8 mouse cellular contexts compared by ENCODE assay signal in genomic region chr13:46883381-46883780, GRCm38 (mm10). TPM values are rescaled to one million over a fixed set of nuclear protein-coding genes. Genes with fewer than 3 reads are reported as not detected.
DNase-seq lines count a peak whose midpoint lies in the region; ATAC-seq and TF ChIP-seq lines count a peak whose summit lies in the region.

No protein-coding gene starts in this region.

- intact Hi-C loops in left cerebral cortex, postnatal 10 days (cut with DNase I) = no loop called here

- peak; percentile 74 for ATAC-seq in heart, embryonic 15.5 days (replicated peaks; ENCODE audit: insufficient number of reproducible peaks, insufficient read depth, low FRiP score, low read depth)
- ATAC-seq in limb, embryonic 13.5 days (ENCODE audit: low FRiP score, low read depth) = no peak
- no peak for ATAC-seq in CD4-positive, CD25-positive, alpha-beta regulatory T cell, adult 4 months
- ATAC-seq in forebrain, embryonic 12.5 days (ENCODE audit: low FRiP score) = no peak

- peak overlapping the region; percentile 36 for H3K4me2 ChIP-seq in heart, embryonic 15.5 days
- H3K4me2 ChIP-seq in limb, embryonic 13.5 days (replicated peaks) = peak overlapping the region; percentile 10; the same call in 1 of the 2 replicates
- no peak overlapping the region for H3K4me2 ChIP-seq in forebrain, embryonic 12.5 days

- no peaks in the 10 kb centered on the region for H3K36me3 ChIP-seq in heart, embryonic 15.5 days
- H3K36me3 ChIP-seq in limb, embryonic 13.5 days = no peaks in the 10 kb centered on the region
- H3K36me3 ChIP-seq in forebrain, embryonic 10.5 days (replicated peaks) = no peaks in the 10 kb centered on the region
- 0 out of 2 replicates have a peak, but pooled peaks cover 2% of the 10 kb centered on the region for H3K36me3 ChIP-seq in forebrain, embryonic 12.5 days (replicated peaks)

- no peak overlapping the region for H3K27ac ChIP-seq in cerebellum, adult 2 months (ENCODE audit: insufficient read depth, low read length)
- H3K27ac ChIP-seq in heart, embryonic 15.5 days = peak overlapping the region; percentile 89
- H3K27ac ChIP-seq in limb, embryonic 13.5 days = 0 out of 2 replicates have a peak overlapping the region, but pooled peaks have one; percentile 10
- H3K27ac ChIP-seq in forebrain, embryonic 10.5 days = no peak overlapping the region
- no peak overlapping the region for H3K27ac ChIP-seq in forebrain, embryonic 12.5 days

- no peak overlapping the region for H3K9ac ChIP-seq in heart, embryonic 15.5 days
- H3K9ac ChIP-seq in limb, embryonic 13.5 days = no peak overlapping the region
- H3K9ac ChIP-seq in forebrain, embryonic 12.5 days = no peak overlapping the region

- H3K4me3 ChIP-seq in cerebellum, adult 2 months (replicated peaks; ENCODE audit: insufficient read depth, low read depth, low read length) = no peak overlapping the region
- no peak overlapping the region for H3K4me3 ChIP-seq in heart, embryonic 15.5 days
- no peak overlapping the region for H3K4me3 ChIP-seq in limb, embryonic 13.5 days
- no peak overlapping the region for H3K4me3 ChIP-seq in forebrain, embryonic 10.5 days
- no peak overlapping the region for H3K4me3 ChIP-seq in forebrain, embryonic 12.5 days (replicated peaks)

- WGBS in cerebellum, adult 2 months = 42% methylated on average over 10 of the region's 10 CpGs
- WGBS in heart, embryonic 15.5 days = 13% methylated on average over 10 of the region's 10 CpGs
- 33% methylated on average over 10 of the region's 10 CpGs for WGBS in limb, embryonic 13.5 days
- WGBS in forebrain, embryonic 10.5 days = 84% methylated on average over 10 of the region's 10 CpGs
- WGBS in forebrain, embryonic 12.5 days = 89% methylated on average over 10 of the region's 10 CpGs

- TF ChIP-seq POLR2A in cerebellum, adult 2 months (IDR thresholded peaks at IDR 0.05; ENCODE audit: borderline replicate concordance, insufficient read depth, low read length) = no peak

- DNase-seq in R1 (ENCODE audit: low read depth, low spot score) = peak; percentile 73
- DNase-seq in cerebellum, adult 2 months = peak; percentile 51 to 65
- no peak for DNase-seq in left cerebral cortex, postnatal 10 days (ENCODE audit: extremely low spot score in 1 of 2, low spot score in 2 of 2)
- no peak for DNase-seq in forebrain, embryonic 10.5 days (ENCODE audit: extremely low spot score, low spot score)

- no peaks in the 10 kb centered on the region for H3K9me3 ChIP-seq in heart, embryonic 15.5 days (replicated peaks)
- no peaks in the 10 kb centered on the region for H3K9me3 ChIP-seq in limb, embryonic 13.5 days
- H3K9me3 ChIP-seq in forebrain, embryonic 10.5 days = no peaks in the 10 kb centered on the region
- no peaks in the 10 kb centered on the region for H3K9me3 ChIP-seq in forebrain, embryonic 12.5 days

- no peaks in the 10 kb centered on the region for H3K27me3 ChIP-seq in cerebellum, adult 2 months (ENCODE audit: control insufficient read depth, insufficient read depth, low read length)
- H3K27me3 ChIP-seq in heart, embryonic 15.5 days = no peaks in the 10 kb centered on the region
- no peaks in the 10 kb centered on the region for H3K27me3 ChIP-seq in limb, embryonic 13.5 days
- H3K27me3 ChIP-seq in forebrain, embryonic 10.5 days (ENCODE audit: poor library complexity, severe bottlenecking) = no peaks in the 10 kb centered on the region
- no peaks in the 10 kb centered on the region for H3K27me3 ChIP-seq in forebrain, embryonic 12.5 days

- peaks cover 20% of the 10 kb centered on the region for H3K4me1 ChIP-seq in cerebellum, adult 2 months (ENCODE audit: control insufficient read depth, insufficient read depth, low read length)
- H3K4me1 ChIP-seq in heart, embryonic 15.5 days (replicated peaks) = peaks cover 57% of the 10 kb centered on the region
- peaks cover 36% of the 10 kb centered on the region for H3K4me1 ChIP-seq in limb, embryonic 13.5 days
- peaks cover 13% of the 10 kb centered on the region for H3K4me1 ChIP-seq in forebrain, embryonic 10.5 days
- H3K4me1 ChIP-seq in forebrain, embryonic 12.5 days = peaks cover 11% of the 10 kb centered on the region; the same call in 1 of the 2 replicates

- TF ChIP-seq CTCF in cerebellum, adult 2 months (IDR thresholded peaks at IDR 0.05; ENCODE audit: borderline replicate concordance, insufficient read depth, low read depth, low read length) = no peak

RNA-seq across cellular contexts. Expression of gene Kif13a, which starts 46.3 kb away (rescaled TPM):
- 36.5 and 38.5 TPM in 2 replicates for polyA plus RNA-seq in cerebellum, adult 2 months (2012; rRNA removed)
- polyA plus RNA-seq in heart, embryonic 15.5 days (2015; fragmentation: Nextera tagmentation; extraction: Ambion mirVana) = 41.6 and 45.3 TPM in 2 replicates
- polyA plus RNA-seq in limb, embryonic 13.5 days (2015; fragmentation: Nextera tagmentation; extraction: Ambion mirVana) = 17.4 and 20.3 TPM in 2 replicates
- total RNA-seq in left cerebral cortex, postnatal 10 days (2021) = 10 to 100 TPM; 29.3 to 33.4 TPM
- polyA plus RNA-seq in CD4-positive, CD25-positive, alpha-beta regulatory T cell, adult 4 months (2017; shearing (Covaris generic)) = 1 to 10 TPM; 5.6 to 7.0 TPM
- polyA plus RNA-seq in forebrain, embryonic 10.5 days (2016; fragmentation: Nextera tagmentation; extraction: Ambion mirVana) = 8.0 and 10.6 TPM in 2 replicates
- 13.0 and 18.5 TPM in 2 replicates for polyA plus RNA-seq in forebrain, embryonic 12.5 days (2016; fragmentation: Nextera tagmentation; extraction: Ambion mirVana)

Comparison
In these comparisons a context has a peak if more than half of its experiments do, and no peak if none do; other contexts are left out.
1. DNase-seq: peak in R1 (single experiment) and cerebellum, adult 2 months (2 of 2); none in left cerebral cortex, postnatal 10 days (0 of 2) and forebrain, embryonic 10.5 days (single experiment).
2. H3K27ac ChIP-seq: peak in heart, embryonic 15.5 days (single experiment) and limb, embryonic 13.5 days (single experiment); none in cerebellum, adult 2 months (single experiment), forebrain, embryonic 10.5 days (single experiment) and forebrain, embryonic 12.5 days (single experiment).